Mouse (Mus musculus) lung, postnatal 0 days (tissue): Measurements from ENCODE around the gene Ube2d3. TPM values are rescaled to one million over a fixed set of nuclear protein-coding genes. Genes with fewer than 3 reads are reported as not detected.
A peak's percentile ranks its signal among the peaks of the same experiment; 100 is the strongest.
"Not testable (repeated sequence)": the region's sequence is repeated elsewhere in the genome, so short reads cannot be mapped to it uniquely, and the experiment has no call there.

Source experiments
- ATAC-seq: fragments of 200-750 bp; cut with Nextera tagmentation; 2 replicates; pipeline ENCODE4 v1.8.0; 2017; ENCODE audit warnings: moderate library complexity
- DNase-seq: peaks from one replicate; pipeline ENCODE4 v3.0.0-alpha.2; 2016; ENCODE audit warnings: low spot score
- H3K27ac ChIP-seq: fragments of 300-500 bp; sonication (generic); 2 replicates; pipeline ENCODE4 v1.5.1; 2014; ENCODE audit warnings: antibody characterized with exemption, mild to moderate bottlenecking, low read length, mixed read lengths
- H3K27me3 ChIP-seq: fragments of 300-500 bp; sonication (generic); replicated peaks from 2 replicates; pipeline ENCODE4 v1.6.1; 2014; ENCODE audit warnings: low read length, mixed read lengths; ENCODE audit not compliant: insufficient read depth
- H3K36me3 ChIP-seq: fragments of 300-500 bp; sonication (generic); 2 replicates; pipeline ENCODE4 v1.6.1; 2014; ENCODE audit warnings: low read length, mixed read lengths; ENCODE audit not compliant: insufficient read depth
- H3K4me1 ChIP-seq: fragments of 300-500 bp; sonication (generic); 2 replicates; pipeline ENCODE4 v1.6.1; 2014; ENCODE audit warnings: antibody characterized with exemption, low read depth, low read length, mixed read lengths; ENCODE audit not compliant: insufficient read depth
- H3K4me2 ChIP-seq: fragments of 300-500 bp; sonication (generic); replicated peaks from 2 replicates; pipeline ENCODE4 v1.6.1; 2014; ENCODE audit warnings: low read depth, mild to moderate bottlenecking, low read length, moderate library complexity, mixed read lengths
- H3K4me3 ChIP-seq: fragments of 300-500 bp; sonication (generic); 2 replicates; pipeline ENCODE4 v1.5.1; 2014; ENCODE audit warnings: low read depth, low read length
- H3K9ac ChIP-seq: fragments of 300-500 bp; sonication (generic); replicated peaks from 2 replicates; pipeline ENCODE4 v1.6.1; 2014; ENCODE audit warnings: low read depth, mild to moderate bottlenecking
- H3K9me3 ChIP-seq: fragments of 300-500 bp; sonication (generic); 2 replicates; pipeline ENCODE4 v1.6.1; 2016; ENCODE audit warnings: low read length, mixed read lengths
- CTCF ChIP-seq: IDR thresholded peaks from 2 replicates; pipeline ENCODE4 v1.5.1; 2016; ENCODE audit warnings: antibody characterized with exemption, mild to moderate bottlenecking
- EP300 ChIP-seq: IDR thresholded peaks from 2 replicates; pipeline ENCODE4 v1.6.1; 2016; ENCODE audit warnings: antibody characterized with exemption, mild to moderate bottlenecking, control low read depth
- WGBS: fragments of 180-500 bp; shearing (Covaris S2); extraction: QIAGEN DNeasy Blood & Tissue Kit; methylation state at CpG from one replicate; pipeline ENCODE4 v1.1.7; 2014; 5-methylcytosine and 5-hydroxymethylcytosine counted together
- polyA plus RNA-seq: library from polyadenylated mRNA; unstranded; fragments of >200 nt; fragmentation: Nextera tagmentation; extraction: Ambion mirVana; gene quantifications from 2 replicates; pipeline ENCODE4 v1.2.1, GENCODE M21; 2015

Ube2d3 gene
- polyA plus RNA-seq, 1 experiment from 2014 or later, result 386 TPM

DNA sequence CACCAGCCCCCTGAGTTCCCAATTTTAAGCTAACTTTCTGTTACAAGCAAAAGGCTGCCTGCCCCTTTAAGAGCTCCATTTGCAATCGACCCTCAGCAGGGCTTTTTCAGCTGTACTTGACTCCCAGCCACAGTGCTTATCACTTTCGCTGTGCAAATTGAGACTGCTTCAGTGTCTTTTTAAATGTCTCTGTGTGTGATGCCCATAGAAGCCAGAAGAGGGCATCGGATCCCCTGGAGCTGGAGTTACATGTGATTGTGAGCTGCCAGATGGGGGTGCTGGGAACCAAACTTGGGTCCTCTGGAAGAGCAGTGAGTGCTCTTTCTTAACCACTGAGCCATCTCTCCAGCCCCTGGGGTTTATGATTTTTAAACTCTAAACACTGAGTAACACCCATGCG, 60.0 kb downstream of the Ube2d3 start:
- H3K36me3 ChIP-seq, ATAC-seq, H3K9me3 ChIP-seq, DNase-seq, H3K4me2 ChIP-seq, H3K9ac ChIP-seq, H3K27me3 ChIP-seq, H3K4me1 ChIP-seq, H3K27ac ChIP-seq, H3K4me3 ChIP-seq: not testable (repeated sequence)
- TF ChIP-seq CTCF, result peak; percentile 11; the same call in 1 of the 2 replicates
- 75% methylated on average over 4 of the region's 4 CpGs for WGBS

DNA sequence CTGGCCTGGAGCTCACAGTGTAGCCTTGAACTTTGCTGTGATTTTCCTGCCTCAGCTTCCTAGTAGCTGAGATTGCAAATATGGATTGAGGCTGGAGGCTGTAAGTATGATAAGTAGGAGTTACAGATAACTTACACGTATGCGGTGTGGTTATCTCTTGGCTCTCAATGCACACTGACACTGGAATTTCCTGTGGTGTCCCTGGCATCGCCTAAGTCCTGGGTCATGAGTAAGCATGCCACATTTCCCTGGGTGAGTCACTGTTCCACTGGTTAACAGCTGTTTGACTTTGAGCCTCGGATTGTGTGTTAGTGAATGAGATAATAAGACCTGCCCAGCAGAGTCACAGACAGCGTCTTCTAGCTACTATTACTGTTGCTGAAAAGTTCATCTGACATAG, 60.9 kb downstream of the Ube2d3 start:
- DNase-seq, result no peak
- Histone ChIP-seq H3K4me2 (no peak overlapping the region), H3K9ac (no peak overlapping the region), H3K4me1 (no peaks in the 10 kb centered on the region), H3K27ac (no peak overlapping the region), H3K9me3 (no peaks in the 10 kb centered on the region), H3K27me3 (no peaks in the 10 kb centered on the region), H3K4me3 (no peak overlapping the region), H3K36me3 (no peaks in the 10 kb centered on the region)
- TF ChIP-seq CTCF (no peak), EP300 (no peak)
- WGBS, result 58% methylated on average over 5 of the region's 5 CpGs
- no peak for ATAC-seq

DNA sequence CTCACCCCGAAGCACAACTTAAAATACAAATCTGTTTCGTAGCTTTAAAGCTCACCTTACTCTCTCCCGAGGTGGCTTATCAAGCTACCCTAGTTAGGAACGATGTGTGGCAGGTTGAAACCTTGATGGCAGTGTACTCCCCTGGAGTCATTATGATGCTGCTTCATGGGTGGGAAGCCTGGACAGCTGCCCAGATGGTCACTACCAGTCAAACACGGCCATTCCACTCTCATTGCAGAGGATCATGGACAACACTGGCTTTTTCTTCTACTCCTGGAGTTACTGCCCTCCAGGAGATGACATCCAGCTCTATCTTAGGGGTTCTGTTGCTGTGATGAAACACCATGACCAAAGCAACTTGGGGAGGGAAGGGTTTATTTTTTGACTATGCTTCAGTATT, 65.2 kb downstream of the Ube2d3 start:
- Histone ChIP-seq H3K27ac (no peak overlapping the region), H3K4me2 (no peak overlapping the region), H3K4me3 (no peak overlapping the region), H3K9ac (no peak overlapping the region), H3K27me3 (no peaks in the 10 kb centered on the region), H3K36me3 (no peaks in the 10 kb centered on the region), H3K9me3 (no peaks in the 10 kb centered on the region), H3K4me1 (no peaks in the 10 kb centered on the region)
- DNase-seq (no peak), ATAC-seq (no peak)
- TF ChIP-seq EP300 (no peak), CTCF (no peak)
- 75% methylated on average over 5 of the region's 5 CpGs for WGBS

GRCm38 (mm10) chr3:135505369-135505909, 67.5 kb downstream of the Ube2d3 start:
- H3K36me3 ChIP-seq, result no peaks in the 10 kb centered on the region
- ATAC-seq (peak; percentile 58), DNase-seq (peak; percentile 72)
- 48% methylated on average over 10 of the region's 10 CpGs for WGBS
- no peak overlapping the region for H3K27ac ChIP-seq
- H3K27me3 ChIP-seq, result no peaks in the 10 kb centered on the region
- no peak overlapping the region for H3K4me3 ChIP-seq
- no peak overlapping the region for H3K9ac ChIP-seq
- no peaks in the 10 kb centered on the region for H3K4me1 ChIP-seq
- H3K9me3 ChIP-seq, result no peaks in the 10 kb centered on the region
- no peak overlapping the region for H3K4me2 ChIP-seq
- TF ChIP-seq CTCF, result peak; percentile 87
- no peak for TF ChIP-seq EP300

- Histone ChIP-seq H3K4me3 (no peak overlapping the region), H3K4me1 (no peaks in the 10 kb centered on the region), H3K9ac (no peak overlapping the region), H3K27ac (no peak overlapping the region), H3K27me3 (no peaks in the 10 kb centered on the region), H3K36me3 (no peaks in the 10 kb centered on the region), H3K4me2 (no peak overlapping the region), H3K9me3 (no peaks in the 10 kb centered on the region)
- no peak for DNase-seq
- 0 out of 2 replicates have a peak, but pooled peaks have one; percentile 8 for ATAC-seq
- TF ChIP-seq EP300 (no peak), CTCF (no peak)
- 77% methylated on average over 13 of the region's 13 CpGs for WGBS
Measured at GRCm38 (mm10) chr3:135505916-135506482, 68.0 kb downstream of the Ube2d3 start.

DNA sequence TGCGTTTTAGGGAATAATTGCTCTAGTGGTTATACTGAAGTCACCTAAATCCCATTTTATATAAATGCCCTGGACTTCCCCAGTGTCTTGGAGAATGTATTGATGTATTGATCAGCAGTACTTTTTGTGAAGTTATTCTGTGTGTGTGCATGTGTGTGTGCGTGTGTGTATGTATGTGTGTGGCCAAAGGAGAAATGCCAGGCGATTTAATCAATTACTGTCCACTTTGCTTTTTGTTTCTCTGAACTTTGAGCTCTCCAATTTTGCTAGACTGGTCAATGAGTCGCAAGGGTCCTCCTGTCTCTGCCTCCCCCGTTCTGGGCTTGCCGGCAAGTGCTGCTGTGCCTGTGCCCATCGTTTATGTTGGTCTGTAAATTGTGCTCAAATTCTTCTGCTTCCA, 69.6 kb downstream of the Ube2d3 start:
- H3K4me1 ChIP-seq, result 0 out of 2 replicates have a peak, but pooled peaks cover 3% of the 10 kb centered on the region
- H3K9ac ChIP-seq, result no peak overlapping the region
- no peaks in the 10 kb centered on the region for H3K27me3 ChIP-seq
- no peak overlapping the region for H3K4me2 ChIP-seq
- WGBS, result 84% methylated on average over 7 of the region's 7 CpGs
- H3K4me3 ChIP-seq, result no peak overlapping the region
- H3K27ac ChIP-seq, result no peak overlapping the region
- H3K36me3 ChIP-seq, result no peaks in the 10 kb centered on the region
- H3K9me3 ChIP-seq, result no peaks in the 10 kb centered on the region
- DNase-seq (no peak), ATAC-seq (no peak)
- TF ChIP-seq EP300 (no peak), CTCF (no peak)
